Mouse (Mus musculus) natural killer cell, adult 2 months (primary cell): Measurements from ENCODE around the gene Lrrc8d.
"Not testable (repeated sequence)": the region's sequence is repeated elsewhere in the genome, so short reads cannot be mapped to it uniquely, and the experiment has no call there.

Experiments used
- DNase-seq, 2 experiments: peaks; one replicate each; pipeline ENCODE4 v3.0.0; 2022; ENCODE audit warnings: low spot score in 2 of 2

Gene Lrrc8d

GRCm38 (mm10) chr5:105858754-105859694, 159.3 kb downstream of the Lrrc8d start:
- DNase-seq = no peak

- no peak for DNase-seq
These were observed 160.1 kb downstream of the Lrrc8d start for GRCm38 (mm10) chr5:105859716-105860460.

DNA sequence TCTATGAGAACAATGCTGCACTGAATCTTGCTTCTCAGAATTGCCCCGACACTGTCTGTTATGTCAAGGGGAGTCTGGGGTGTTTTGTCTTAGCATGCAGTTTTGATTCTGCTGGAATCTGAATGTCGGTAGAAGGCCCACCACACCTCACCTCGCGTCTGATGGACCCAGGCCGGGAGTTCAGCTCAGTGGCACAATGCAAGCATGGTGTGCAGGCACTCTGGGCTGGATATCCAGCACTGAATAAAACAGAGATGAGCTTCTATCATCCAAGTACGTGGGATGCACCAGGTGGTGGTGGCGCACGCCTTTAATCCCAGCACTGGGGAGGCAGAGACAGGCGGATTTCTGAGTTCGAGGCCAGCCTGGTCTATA, 160.7 kb downstream of the Lrrc8d start:
- no peak for DNase-seq

GRCm38 (mm10) chr5:105861616-105862015, 161.8 kb downstream of the Lrrc8d start:
- no peak for DNase-seq

DNA sequence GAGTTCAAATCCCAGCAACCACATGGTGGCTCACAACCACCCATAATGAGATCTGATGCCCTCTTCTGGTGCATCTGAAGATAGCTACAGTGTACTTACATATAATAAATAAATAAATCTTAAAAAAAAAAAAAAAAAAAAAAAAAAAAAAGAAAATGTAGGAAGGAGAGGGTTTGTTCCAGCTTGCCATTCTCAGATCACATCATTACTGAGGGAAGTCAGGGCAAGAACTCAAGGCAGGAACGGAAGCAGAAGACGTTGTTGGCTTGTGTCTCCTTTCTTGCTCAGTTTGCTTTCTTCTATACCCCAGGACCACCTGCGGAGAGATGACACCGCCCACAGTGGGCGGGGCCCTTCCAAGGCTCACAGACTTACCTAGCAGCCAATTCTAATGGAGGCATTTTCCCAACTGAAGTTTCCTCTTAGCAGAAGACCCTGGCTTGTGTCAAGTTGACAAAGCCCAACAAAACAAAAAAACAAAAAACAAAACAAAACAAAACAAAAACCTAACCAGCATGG, 165.4 kb downstream of the Lrrc8d start:
- not testable (repeated sequence) for DNase-seq

DNA sequence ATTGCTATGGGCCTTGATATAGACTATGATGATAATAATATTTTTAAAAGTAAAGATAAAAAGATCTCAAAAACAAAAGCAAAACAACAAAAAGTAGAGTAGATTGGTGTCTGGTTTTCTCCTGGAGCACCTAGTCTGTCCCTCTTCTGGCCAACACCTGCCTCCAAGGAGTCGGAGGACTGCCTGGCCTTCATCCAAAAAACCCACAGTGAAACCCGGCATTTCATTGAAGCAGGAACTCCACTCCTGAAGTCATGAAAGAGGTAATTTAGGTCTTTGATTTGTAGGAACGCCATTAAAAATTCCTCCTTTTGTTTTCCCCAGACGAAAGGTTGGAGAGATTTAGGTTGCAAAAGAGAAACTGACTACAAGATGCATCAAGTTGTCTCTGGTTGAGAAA, 167.7 kb downstream of the Lrrc8d start:
- no peak for DNase-seq

DNA sequence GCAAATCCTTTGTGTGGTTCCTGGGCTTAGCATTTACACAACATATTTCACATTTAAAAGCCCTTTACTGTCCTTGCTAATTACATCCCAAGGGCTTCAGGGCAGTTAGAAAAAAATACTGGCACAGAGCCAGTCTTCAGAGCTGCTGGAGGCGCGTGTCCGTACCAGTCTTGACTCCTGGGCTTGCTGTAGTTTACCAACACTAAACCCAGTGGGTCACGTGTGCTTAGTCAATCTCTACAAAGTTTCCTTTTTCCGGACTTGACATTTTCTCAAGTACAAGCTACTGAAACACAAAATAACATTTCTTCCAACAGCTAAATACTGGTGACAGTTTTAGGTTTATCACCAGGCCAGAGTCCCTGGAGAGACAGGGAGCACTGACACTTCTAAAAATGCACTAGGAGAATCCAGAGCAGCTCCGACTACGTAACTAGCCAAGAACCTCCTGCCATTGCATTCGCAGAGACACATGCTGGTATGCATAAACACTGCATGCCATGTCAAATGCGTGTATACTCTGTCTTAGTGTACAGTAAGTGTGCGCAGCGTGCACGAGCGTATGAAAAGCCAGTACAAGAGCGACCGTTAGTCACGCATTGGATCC, 168.2 kb downstream of the Lrrc8d start:
- no peak for DNase-seq

GRCm38 (mm10) chr5:105868593-105868992, 168.8 kb downstream of the Lrrc8d start:
- peak; percentile 66 to 79 for DNase-seq

- DNase-seq = no peak
These were observed 170.0 kb downstream of the Lrrc8d start for GRCm38 (mm10) chr5:105869739-105870138.

DNA sequence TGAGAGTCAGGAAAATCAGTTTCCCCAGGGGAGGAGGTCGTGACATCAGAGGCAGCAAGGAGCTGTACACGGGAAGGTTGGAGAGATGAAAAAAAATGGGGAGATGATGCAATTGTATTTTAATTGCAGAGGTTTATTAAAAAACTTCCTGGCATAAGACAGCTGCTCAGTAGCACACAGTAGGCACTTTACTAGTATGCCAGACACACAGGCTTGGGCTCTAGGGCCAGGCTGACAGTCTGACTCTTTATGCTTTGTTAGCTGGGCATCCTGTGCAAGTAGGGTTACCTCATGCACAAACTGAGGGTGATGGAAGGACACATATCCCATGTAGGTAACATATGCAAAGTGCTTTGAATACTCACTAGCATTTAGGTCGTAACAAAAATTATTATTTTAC, 171.4 kb downstream of the Lrrc8d start:
- no peak for DNase-seq

- DNase-seq = no peak
These were observed 172.4 kb downstream of the Lrrc8d start for GRCm38 (mm10) chr5:105872176-105872575.

GRCm38 (mm10) chr5:105872916-105873315, 173.1 kb downstream of the Lrrc8d start:
- no peak for DNase-seq

GRCm38 (mm10) chr5:105873774-105874173, 174.0 kb downstream of the Lrrc8d start:
- no peak for DNase-seq

DNA sequence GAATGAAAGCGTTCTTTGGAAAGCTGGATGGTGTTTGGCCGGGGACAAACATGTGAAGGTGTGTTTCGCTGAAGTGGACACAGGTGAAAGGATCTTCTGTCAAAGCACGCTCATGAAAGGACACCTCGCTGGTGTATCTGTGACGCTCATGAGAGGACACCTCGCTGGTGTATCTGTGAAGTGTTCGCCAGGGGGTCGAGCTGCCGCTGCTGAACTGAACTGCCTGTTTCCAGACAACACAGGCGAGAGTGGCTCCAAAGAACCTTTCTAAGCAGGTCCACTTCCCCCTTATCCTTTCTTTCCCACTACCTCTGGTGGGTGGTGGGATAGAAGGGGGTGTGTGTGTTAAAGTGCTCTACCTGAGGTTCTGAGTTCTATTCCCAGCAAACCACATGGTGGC, 174.7 kb downstream of the Lrrc8d start:
- DNase-seq = no peak

GRCm38 (mm10) chr5:105876068-105876924, 176.5 kb downstream of the Lrrc8d start, which contains the start of gene Zfp326:
TSS of gene Zfp326 (plus strand) at chr5:105876565.
- DNase-seq = peak; percentile 71 to 81

DNA sequence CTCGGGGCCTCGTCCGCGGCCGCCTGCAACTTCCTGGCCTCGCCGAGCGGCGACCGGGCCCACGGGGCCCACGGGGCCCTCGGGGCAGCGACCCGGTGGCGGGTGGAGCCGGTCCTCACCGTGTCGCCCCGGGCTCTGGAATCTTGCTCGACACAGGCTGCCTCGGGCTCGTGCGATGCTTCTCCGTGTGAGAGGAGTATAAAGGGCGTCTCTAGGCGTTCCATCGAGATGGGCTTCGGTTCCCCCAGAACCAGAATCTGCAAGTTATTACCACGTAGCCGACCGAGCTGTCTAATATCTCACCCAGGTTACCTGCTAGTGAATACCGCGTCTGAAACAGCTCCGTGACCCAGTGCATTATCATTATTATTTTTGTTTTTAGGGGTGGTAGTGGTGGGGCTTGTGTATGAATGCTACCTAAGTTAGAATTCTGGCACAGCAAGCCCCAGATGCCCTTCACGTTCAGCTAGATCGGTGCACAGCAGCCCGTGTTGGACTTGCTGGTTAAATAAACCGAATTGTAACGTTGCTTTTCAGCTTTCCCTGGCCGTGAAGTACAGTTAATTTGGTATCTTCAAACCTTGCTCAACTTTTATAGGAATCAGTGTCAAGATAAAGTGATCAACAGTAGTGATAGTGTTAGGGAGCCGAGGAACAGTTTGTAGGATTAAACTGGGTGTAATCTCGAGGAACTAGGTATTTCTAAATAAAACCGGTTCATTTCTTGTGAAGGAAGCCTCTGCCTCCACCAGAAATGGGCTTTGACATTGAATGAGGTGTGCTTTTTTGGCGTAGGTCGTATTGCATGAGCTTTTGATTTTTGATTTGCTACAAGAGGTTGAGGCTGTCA, 177.4 kb downstream of the Lrrc8d start:
- peak in 1 of 2 experiments; percentile 2 for DNase-seq
